Mouse (Mus musculus): ENCODE measurements around the gene Taf5l. TPM values are rescaled to one million over a fixed set of nuclear protein-coding genes. Genes with fewer than 3 reads are reported as not detected.
"Not testable (repeated sequence)": the region's sequence is repeated elsewhere in the genome, so short reads cannot be mapped to it uniquely, and the experiment has no call there.

Gene Taf5l
- polyA plus RNA-seq, 1 experiment from 2014 or later = 18.6 TPM

- Histone ChIP-seq H3K9ac (replicated peaks; ENCODE audit: low read depth) (peak overlapping the region; percentile 51), H3K27me3 (replicated peaks; ENCODE audit: insufficient read depth, low read length) (no peaks in the 10 kb centered on the region), H3K4me3 (ENCODE audit: low read depth, low read length) (peak overlapping the region; percentile 70), H3K9me3 (ENCODE audit: low read length) (no peaks in the 10 kb centered on the region), H3K27ac (ENCODE audit: low read length) (peak overlapping the region; percentile 86), H3K36me3 (ENCODE audit: insufficient read depth, low read length) (no peaks in the 10 kb centered on the region), H3K4me2 (replicated peaks; ENCODE audit: low read depth, low read length) (peak overlapping the region; percentile 85), H3K4me1 (ENCODE audit: insufficient read depth, low read depth, low read length) (peaks cover 5% of the 10 kb centered on the region; the same call in 1 of the 2 replicates)
- DNase-seq (ENCODE audit: low spot score) = peak; percentile 79
- under 1% methylated on average over 46 of the region's 87 CpGs for WGBS
- TF ChIP-seq EP300 (IDR thresholded peaks at IDR 0.05) = no peak
- 0 out of 2 replicates have a peak, but pooled peaks have one; percentile 7 for TF ChIP-seq CTCF (IDR thresholded peaks at IDR 0.05)
- peak; percentile 85 for ATAC-seq
Measured at GRCm38 (mm10) chr8:124020439-124021236, 559 bp downstream of the Taf5l start.

DNA sequence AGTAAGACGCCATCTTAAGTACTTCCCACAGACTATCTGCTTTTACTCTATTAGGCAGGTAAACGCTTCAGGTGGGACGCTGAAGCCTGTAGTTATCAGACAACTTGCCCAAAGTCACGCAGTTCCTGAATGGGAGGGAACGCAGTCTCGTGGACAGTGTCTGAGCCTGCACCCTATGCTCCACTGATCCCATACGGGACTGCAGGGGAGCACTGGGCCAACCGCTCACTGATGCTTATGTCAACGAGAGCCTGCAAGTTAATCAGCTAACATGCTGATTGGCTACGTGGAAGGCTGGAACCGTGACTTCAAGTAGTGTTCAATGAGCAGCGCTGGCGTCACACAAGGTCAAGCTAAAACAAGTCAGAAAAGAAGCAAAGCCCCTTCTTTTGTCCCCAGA lies 1.4 kb downstream of the Taf5l start:
- no peaks in the 10 kb centered on the region for H3K36me3 ChIP-seq (ENCODE audit: insufficient read depth, low read length)
- H3K9me3 ChIP-seq (ENCODE audit: low read length) = no peaks in the 10 kb centered on the region
- DNase-seq (ENCODE audit: low spot score) (peak; percentile 16), ATAC-seq (no peak)
- H3K9ac ChIP-seq (replicated peaks; ENCODE audit: low read depth) = no peak overlapping the region
- peak overlapping the region; percentile 70; the same call in 1 of the 2 replicates for H3K4me3 ChIP-seq (ENCODE audit: low read depth, low read length)
- no peak overlapping the region for H3K27ac ChIP-seq (ENCODE audit: low read length)
- WGBS = 21% methylated on average over 13 of the region's 13 CpGs
- peaks cover 5% of the 10 kb centered on the region; the same call in 1 of the 2 replicates for H3K4me1 ChIP-seq (ENCODE audit: insufficient read depth, low read depth, low read length)
- TF ChIP-seq EP300 (IDR thresholded peaks at IDR 0.05) (no peak), CTCF (IDR thresholded peaks at IDR 0.05) (no peak)
- H3K27me3 ChIP-seq (replicated peaks; ENCODE audit: insufficient read depth, low read length) = no peaks in the 10 kb centered on the region
- peak overlapping the region; percentile 85 for H3K4me2 ChIP-seq (replicated peaks; ENCODE audit: low read depth, low read length)

GRCm38 (mm10) chr8:124014751-124015150 lies 6.4 kb downstream of the Taf5l start:
- no peak overlapping the region for H3K27ac ChIP-seq (ENCODE audit: low read length)
- H3K9me3 ChIP-seq (ENCODE audit: low read length) = no peaks in the 10 kb centered on the region
- WGBS = 45% methylated on average over 3 of the region's 3 CpGs
- no peak for ATAC-seq
- H3K4me1 ChIP-seq (ENCODE audit: insufficient read depth, low read depth, low read length) = peaks cover 4% of the 10 kb centered on the region; the same call in 1 of the 2 replicates
- H3K27me3 ChIP-seq (replicated peaks; ENCODE audit: insufficient read depth, low read length) = no peaks in the 10 kb centered on the region
- DNase-seq (ENCODE audit: low spot score) = no peak
- TF ChIP-seq EP300 (IDR thresholded peaks at IDR 0.05) = no peak
- TF ChIP-seq CTCF (IDR thresholded peaks at IDR 0.05) = no peak
- H3K4me3 ChIP-seq (ENCODE audit: low read depth, low read length) = no peak overlapping the region
- no peak overlapping the region for H3K4me2 ChIP-seq (replicated peaks; ENCODE audit: low read depth, low read length)
- no peak overlapping the region for H3K9ac ChIP-seq (replicated peaks; ENCODE audit: low read depth)
- no peaks in the 10 kb centered on the region for H3K36me3 ChIP-seq (ENCODE audit: insufficient read depth, low read length)

GRCm38 (mm10) chr8:124014299-124014698 lies 6.9 kb downstream of the Taf5l start:
- ATAC-seq; H3K9ac ChIP-seq (replicated peaks; ENCODE audit: low read depth); H3K4me2 ChIP-seq (replicated peaks; ENCODE audit: low read depth, low read length); H3K9me3 ChIP-seq (ENCODE audit: low read length); H3K27me3 ChIP-seq (replicated peaks; ENCODE audit: insufficient read depth, low read length); H3K4me3 ChIP-seq (ENCODE audit: low read depth, low read length); H3K4me1 ChIP-seq (ENCODE audit: insufficient read depth, low read depth, low read length); DNase-seq (ENCODE audit: low spot score); H3K36me3 ChIP-seq (ENCODE audit: insufficient read depth, low read length); H3K27ac ChIP-seq (ENCODE audit: low read length): not testable (repeated sequence)
- 84% methylated on average over 7 of the region's 7 CpGs for WGBS

DNA sequence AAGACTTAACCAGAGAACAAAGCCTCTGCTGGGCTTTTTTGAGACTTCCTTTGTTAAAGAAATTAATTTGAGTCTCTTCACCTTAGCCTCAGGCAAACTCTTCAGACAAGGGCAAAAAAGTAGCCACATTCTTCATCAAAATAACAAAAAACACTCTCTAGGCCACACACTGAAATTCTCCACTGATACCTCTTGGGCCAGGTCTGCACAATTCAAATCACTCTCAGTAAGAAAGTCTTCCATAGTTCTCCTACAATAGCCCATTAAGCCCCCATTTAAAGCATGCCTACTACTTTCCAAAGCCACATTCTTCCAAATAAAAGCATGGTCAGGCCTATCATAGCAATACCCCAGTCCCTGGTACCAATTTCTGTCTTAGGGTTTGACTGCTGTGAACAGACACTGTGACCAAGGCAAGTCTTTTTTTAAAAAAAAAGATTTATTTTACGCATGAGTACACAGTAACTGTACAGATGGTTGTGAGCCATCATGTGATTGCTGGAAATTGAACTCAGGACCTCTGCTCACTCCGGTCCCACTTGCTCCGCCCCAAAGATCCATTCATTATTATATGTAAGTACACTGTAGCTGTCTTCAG lies 9.1 kb downstream of the Taf5l start:
- Histone ChIP-seq H3K4me3 (ENCODE audit: low read depth, low read length) (no peak overlapping the region), H3K27me3 (replicated peaks; ENCODE audit: insufficient read depth, low read length) (no peaks in the 10 kb centered on the region), H3K4me2 (replicated peaks; ENCODE audit: low read depth, low read length) (no peak overlapping the region), H3K9me3 (ENCODE audit: low read length) (no peaks in the 10 kb centered on the region), H3K9ac (replicated peaks; ENCODE audit: low read depth) (no peak overlapping the region), H3K36me3 (ENCODE audit: insufficient read depth, low read length) (peaks cover 6% of the 10 kb centered on the region; the same call in 1 of the 2 replicates), H3K27ac (ENCODE audit: low read length) (no peak overlapping the region), H3K4me1 (ENCODE audit: insufficient read depth, low read depth, low read length) (no peaks in the 10 kb centered on the region)
- 95% methylated on average over 3 of the region's 3 CpGs for WGBS
- ATAC-seq (no peak), DNase-seq (ENCODE audit: low spot score) (no peak)
- TF ChIP-seq EP300 (IDR thresholded peaks at IDR 0.05) (no peak), CTCF (IDR thresholded peaks at IDR 0.05) (no peak)

- H3K27me3 ChIP-seq (replicated peaks; ENCODE audit: insufficient read depth, low read length) = no peaks in the 10 kb centered on the region
- no peaks in the 10 kb centered on the region for H3K9me3 ChIP-seq (ENCODE audit: low read length)
- H3K4me3 ChIP-seq (ENCODE audit: low read depth, low read length) = no peak overlapping the region
- H3K4me1 ChIP-seq (ENCODE audit: insufficient read depth, low read depth, low read length) = no peaks in the 10 kb centered on the region
- 67% methylated on average over 3 of the region's 3 CpGs for WGBS
- DNase-seq (ENCODE audit: low spot score) (no peak), ATAC-seq (no peak)
- peaks cover 6% of the 10 kb centered on the region; the same call in 1 of the 2 replicates for H3K36me3 ChIP-seq (ENCODE audit: insufficient read depth, low read length)
- H3K27ac ChIP-seq (ENCODE audit: low read length) = no peak overlapping the region
- H3K9ac ChIP-seq (replicated peaks; ENCODE audit: low read depth) = no peak overlapping the region
- no peak for TF ChIP-seq CTCF (IDR thresholded peaks at IDR 0.05)
- TF ChIP-seq EP300 (IDR thresholded peaks at IDR 0.05) = no peak
- no peak overlapping the region for H3K4me2 ChIP-seq (replicated peaks; ENCODE audit: low read depth, low read length)
Measured at GRCm38 (mm10) chr8:124011580-124011979, 9.6 kb downstream of the Taf5l start.
